Mouse (Mus musculus): Measurements from ENCODE around the gene Adamts2. TPM values are rescaled to one million over a fixed set of nuclear protein-coding genes. Genes with fewer than 3 reads are reported as not detected.

The Adamts2 gene
- polyA plus RNA-seq, 1 experiment, result 2.6 TPM

- Histone ChIP-seq H3K27me3 (ENCODE audit: control insufficient read depth, insufficient read depth, low read length) (no peaks in the 10 kb centered on the region), H3K27ac (ENCODE audit: insufficient read depth, low read depth, low read length) (no peak overlapping the region), H3K4me1 (ENCODE audit: control insufficient read depth, insufficient read depth, insufficient read length, low read length) (no peaks in the 10 kb centered on the region), H3K4me3 (ENCODE audit: low read depth, low read length) (no peak overlapping the region), H3K36me3 (ENCODE audit: control insufficient read depth, insufficient read depth, low read length) (no peaks in the 10 kb centered on the region)
- no peak for TF ChIP-seq CTCF (IDR thresholded peaks at IDR 0.05; ENCODE audit: extremely low read depth, insufficient read length, insufficient replicate concordance, low read depth, low read length)
- no peak for TF ChIP-seq POLR2A (IDR thresholded peaks at IDR 0.05; ENCODE audit: low read depth, low read length)
- 65% methylated on average over 6 of the region's 6 CpGs for WGBS
These were observed 143.1 kb downstream of the Adamts2 start for GRCm38 (mm10) chr11:50744971-50745370.

- TF ChIP-seq CTCF (IDR thresholded peaks at IDR 0.05; ENCODE audit: extremely low read depth, insufficient read length, insufficient replicate concordance, low read depth, low read length), result no peak
- TF ChIP-seq POLR2A (IDR thresholded peaks at IDR 0.05; ENCODE audit: low read depth, low read length), result no peak
- Histone ChIP-seq H3K4me3 (ENCODE audit: low read depth, low read length) (no peak overlapping the region), H3K4me1 (ENCODE audit: control insufficient read depth, insufficient read depth, insufficient read length, low read length) (no peaks in the 10 kb centered on the region), H3K36me3 (ENCODE audit: control insufficient read depth, insufficient read depth, low read length) (no peaks in the 10 kb centered on the region), H3K27ac (ENCODE audit: insufficient read depth, low read depth, low read length) (no peak overlapping the region), H3K27me3 (ENCODE audit: control insufficient read depth, insufficient read depth, low read length) (no peaks in the 10 kb centered on the region)
- WGBS, result 48% methylated on average over 2 of the region's 2 CpGs
These were observed 144.6 kb downstream of the Adamts2 start for GRCm38 (mm10) chr11:50746508-50746907.

GRCm38 (mm10) chr11:50750983-50751585 lies 149.2 kb downstream of the Adamts2 start:
- 56% methylated on average over 7 of the region's 7 CpGs for WGBS
- no peak overlapping the region for H3K27ac ChIP-seq (ENCODE audit: insufficient read depth, low read depth, low read length)
- no peaks in the 10 kb centered on the region for H3K4me1 ChIP-seq (ENCODE audit: control insufficient read depth, insufficient read depth, insufficient read length, low read length)
- H3K36me3 ChIP-seq (ENCODE audit: control insufficient read depth, insufficient read depth, low read length), result no peaks in the 10 kb centered on the region
- H3K27me3 ChIP-seq (ENCODE audit: control insufficient read depth, insufficient read depth, low read length), result no peaks in the 10 kb centered on the region
- no peak for TF ChIP-seq POLR2A (IDR thresholded peaks at IDR 0.05; ENCODE audit: low read depth, low read length)
- H3K4me3 ChIP-seq (ENCODE audit: low read depth, low read length), result no peak overlapping the region

GRCm38 (mm10) chr11:50757741-50758140 lies 155.9 kb downstream of the Adamts2 start:
- Histone ChIP-seq H3K27me3 (ENCODE audit: control insufficient read depth, insufficient read depth, low read length) (no peaks in the 10 kb centered on the region), H3K4me3 (ENCODE audit: low read depth, low read length) (no peak overlapping the region), H3K36me3 (ENCODE audit: control insufficient read depth, insufficient read depth, low read length) (no peaks in the 10 kb centered on the region), H3K4me1 (ENCODE audit: control insufficient read depth, insufficient read depth, insufficient read length, low read length) (no peaks in the 10 kb centered on the region), H3K27ac (ENCODE audit: insufficient read depth, low read depth, low read length) (no peak overlapping the region)
- 54% methylated on average over 4 of the region's 4 CpGs for WGBS
- TF ChIP-seq CTCF (IDR thresholded peaks at IDR 0.05; ENCODE audit: extremely low read depth, insufficient read length, insufficient replicate concordance, low read depth, low read length) (peak; percentile 38; the same call in 1 of the 2 replicates), POLR2A (IDR thresholded peaks at IDR 0.05; ENCODE audit: low read depth, low read length) (no peak)

GRCm38 (mm10) chr11:50766461-50766860 lies 164.6 kb downstream of the Adamts2 start:
- Histone ChIP-seq H3K36me3 (ENCODE audit: control insufficient read depth, insufficient read depth, low read length) (no peaks in the 10 kb centered on the region), H3K27me3 (ENCODE audit: control insufficient read depth, insufficient read depth, low read length) (no peaks in the 10 kb centered on the region), H3K27ac (ENCODE audit: insufficient read depth, low read depth, low read length) (no peak overlapping the region), H3K4me3 (ENCODE audit: low read depth, low read length) (no peak overlapping the region), H3K4me1 (ENCODE audit: control insufficient read depth, insufficient read depth, insufficient read length, low read length) (no peaks in the 10 kb centered on the region)
- WGBS, result 72% methylated on average over 7 of the region's 7 CpGs
- TF ChIP-seq POLR2A (IDR thresholded peaks at IDR 0.05; ENCODE audit: low read depth, low read length), result no peak
- no peak for TF ChIP-seq CTCF (IDR thresholded peaks at IDR 0.05; ENCODE audit: extremely low read depth, insufficient read length, insufficient replicate concordance, low read depth, low read length)

- Histone ChIP-seq H3K36me3 (ENCODE audit: control insufficient read depth, insufficient read depth, low read length) (no peaks in the 10 kb centered on the region), H3K4me1 (ENCODE audit: control insufficient read depth, insufficient read depth, insufficient read length, low read length) (no peaks in the 10 kb centered on the region), H3K27ac (ENCODE audit: insufficient read depth, low read depth, low read length) (no peak overlapping the region), H3K4me3 (ENCODE audit: low read depth, low read length) (no peak overlapping the region), H3K27me3 (ENCODE audit: control insufficient read depth, insufficient read depth, low read length) (no peaks in the 10 kb centered on the region)
- WGBS, result 23% methylated on average over 4 of the region's 4 CpGs
- TF ChIP-seq POLR2A (IDR thresholded peaks at IDR 0.05; ENCODE audit: low read depth, low read length) (no peak), CTCF (IDR thresholded peaks at IDR 0.05; ENCODE audit: extremely low read depth, insufficient read length, insufficient replicate concordance, low read depth, low read length) (peak; percentile 20; the same call in 1 of the 2 replicates)
These were observed 165.2 kb downstream of the Adamts2 start for GRCm38 (mm10) chr11:50767039-50767438.

- Histone ChIP-seq H3K36me3 (ENCODE audit: control insufficient read depth, insufficient read depth, low read length) (no peaks in the 10 kb centered on the region), H3K4me1 (ENCODE audit: control insufficient read depth, insufficient read depth, insufficient read length, low read length) (no peaks in the 10 kb centered on the region), H3K27me3 (ENCODE audit: control insufficient read depth, insufficient read depth, low read length) (no peaks in the 10 kb centered on the region), H3K4me3 (ENCODE audit: low read depth, low read length) (no peak overlapping the region), H3K27ac (ENCODE audit: insufficient read depth, low read depth, low read length) (no peak overlapping the region)
- TF ChIP-seq POLR2A (IDR thresholded peaks at IDR 0.05; ENCODE audit: low read depth, low read length) (no peak), CTCF (IDR thresholded peaks at IDR 0.05; ENCODE audit: extremely low read depth, insufficient read length, insufficient replicate concordance, low read depth, low read length) (peak; percentile 89)
- WGBS, result 8% methylated on average over 14 of the region's 14 CpGs
These were observed 167.3 kb downstream of the Adamts2 start for GRCm38 (mm10) chr11:50768995-50769749.
